Mouse (Mus musculus): ENCODE results near the gene 9130230L23Rik.

GRCm38 (mm10) chr5:66026796-66027195 is 22.7 kb upstream of the 9130230L23Rik start:
- TF ChIP-seq POLR2A (IDR thresholded peaks at IDR 0.05; ENCODE audit: low read depth, low read length) = no peak
- TF ChIP-seq CTCF (IDR thresholded peaks at IDR 0.05; ENCODE audit: borderline replicate concordance, insufficient read depth, low read length) = no peak

Data from embryonic fibroblast, embryonic 13.5 days (primary cell).